Mouse (Mus musculus): ENCODE data around the gene Ttf1.
"Not testable (repeated sequence)": the region's sequence is repeated elsewhere in the genome, so short reads cannot be mapped to it uniquely, and the experiment has no call there.

DNA sequence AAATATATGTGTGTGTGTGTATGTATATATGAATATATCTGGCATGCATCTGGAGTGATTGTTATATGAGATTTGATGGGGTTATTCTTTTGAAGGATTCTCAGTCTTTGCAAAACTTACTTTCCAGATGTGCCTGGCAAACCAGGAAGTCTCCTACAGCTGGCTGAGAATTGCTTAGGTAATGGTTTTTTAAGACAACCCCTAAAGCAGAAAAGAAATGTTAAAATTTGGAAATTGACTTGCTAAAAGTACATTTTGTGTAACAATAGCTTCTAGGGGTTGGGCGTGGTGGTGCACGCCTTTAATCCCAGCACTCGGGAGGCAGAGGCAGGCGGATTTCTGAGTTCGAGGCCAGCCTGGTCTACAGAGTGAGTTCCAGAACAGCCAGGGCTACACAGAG lies 37.9 kb downstream of the Ttf1 start:
- not testable (repeated sequence) for TF ChIP-seq CTCF (IDR thresholded peaks at IDR 0.05; ENCODE audit: low read depth); EP300 (optimal IDR thresholded peaks at IDR 0.05)

Measured in stomach, postnatal 0 days (tissue).